Mouse (Mus musculus) spleen, postnatal 14 days (tissue): ENCODE data around the gene Cldn34c1.
"Not testable (repeated sequence)": the region's sequence is repeated elsewhere in the genome, so short reads cannot be mapped to it uniquely, and the experiment has no call there.

Source experiments
- DNase-seq, 2 experiments: peaks; one replicate each; pipeline ENCODE4 v3.0.0; 2021 to 2022; ENCODE audit warnings: low spot score in 2 of 2

The Cldn34c1 gene

DNA sequence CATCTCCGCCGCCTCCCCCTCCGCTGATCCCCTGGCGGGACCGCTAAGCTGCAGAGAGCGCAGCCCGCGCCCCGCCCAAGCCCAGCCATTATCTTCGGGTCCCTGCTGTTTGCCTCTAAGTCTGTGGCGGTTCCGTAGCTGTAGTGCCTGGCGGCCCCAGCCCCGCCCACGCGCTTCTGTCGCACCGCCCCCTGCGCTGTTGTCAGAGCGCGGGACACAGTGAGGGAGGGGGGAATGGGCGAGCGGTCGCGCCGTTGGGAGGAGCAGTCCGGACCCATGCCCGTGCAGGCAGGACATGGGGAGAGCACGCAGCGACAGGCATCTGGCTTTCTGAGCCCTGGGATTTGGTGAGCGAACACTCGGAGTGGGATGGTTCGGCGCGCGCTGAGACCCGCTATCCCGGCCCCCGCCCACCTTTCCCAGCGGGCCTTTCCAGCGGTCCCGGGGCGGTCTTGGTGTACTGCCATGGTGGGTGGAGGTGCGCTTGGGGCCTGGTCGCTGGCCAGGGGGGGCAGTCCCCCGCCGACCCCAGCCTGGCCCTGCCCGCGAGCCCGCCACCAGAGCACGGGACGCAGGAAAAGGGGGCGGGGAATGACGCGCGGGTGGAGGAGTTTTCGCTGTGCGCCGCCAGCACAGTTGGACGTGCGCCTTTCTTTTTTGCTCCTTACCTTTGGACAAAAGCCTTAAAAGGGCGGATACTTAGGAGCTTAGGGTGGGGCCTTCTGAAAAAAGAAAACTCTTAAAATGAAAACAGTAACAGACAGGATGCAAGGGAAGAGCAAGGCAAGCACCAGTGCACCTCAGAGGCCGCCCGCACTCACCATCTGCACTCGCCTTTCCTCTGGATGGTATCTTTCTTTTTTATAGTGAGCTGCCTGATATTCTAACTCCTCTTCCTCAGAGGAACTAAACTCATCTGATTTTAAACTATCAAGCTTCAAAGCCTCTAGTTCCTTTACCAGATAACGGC is at the start of gene Cldn34c1:
Gene Cldn34c1 (plus strand): TSS at position 205 of the 970 bp plus-strand sequence.
- peak; percentile 59 to 62 for DNase-seq

DNA sequence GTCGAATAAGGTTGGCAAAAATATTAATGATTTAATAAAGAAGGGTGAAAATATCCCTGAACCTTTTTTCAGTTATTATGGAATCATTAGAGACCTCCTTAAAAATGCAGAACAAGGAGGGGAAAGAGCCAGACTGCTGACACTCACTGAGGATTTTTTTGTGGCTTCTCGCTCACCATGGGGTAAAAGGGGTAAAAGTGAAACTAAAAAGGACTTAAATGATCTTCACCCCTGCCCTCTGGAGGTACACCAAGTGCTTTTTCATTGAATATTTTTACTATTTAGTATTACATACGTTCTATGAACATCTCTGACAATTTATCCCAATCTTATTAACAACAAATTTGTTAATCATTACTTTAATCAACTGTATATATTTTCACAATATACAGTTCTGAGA is 15.9 kb upstream of the Cldn34c1 start:
- DNase-seq = no peak

DNA sequence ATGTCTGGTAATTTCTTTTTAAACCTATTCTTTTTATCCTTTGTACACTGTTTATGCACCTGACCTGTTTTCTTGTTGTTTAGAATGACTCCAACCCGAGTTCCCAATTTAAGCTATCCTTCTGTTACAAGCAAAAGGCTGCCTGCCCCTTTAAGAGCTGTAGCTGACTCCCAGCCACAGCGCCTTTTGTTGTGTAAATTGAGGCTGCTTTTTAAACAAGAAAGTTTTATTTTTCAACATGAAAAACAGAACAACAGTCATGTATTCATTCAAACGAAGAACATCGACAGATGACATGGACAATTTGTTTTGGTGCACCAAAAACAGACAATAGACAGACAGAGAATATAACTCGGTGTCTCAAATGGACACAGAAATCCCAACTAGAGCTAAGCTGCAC is 489 bp upstream of the Cldn34c1 start:
- DNase-seq = not testable (repeated sequence)

DNA sequence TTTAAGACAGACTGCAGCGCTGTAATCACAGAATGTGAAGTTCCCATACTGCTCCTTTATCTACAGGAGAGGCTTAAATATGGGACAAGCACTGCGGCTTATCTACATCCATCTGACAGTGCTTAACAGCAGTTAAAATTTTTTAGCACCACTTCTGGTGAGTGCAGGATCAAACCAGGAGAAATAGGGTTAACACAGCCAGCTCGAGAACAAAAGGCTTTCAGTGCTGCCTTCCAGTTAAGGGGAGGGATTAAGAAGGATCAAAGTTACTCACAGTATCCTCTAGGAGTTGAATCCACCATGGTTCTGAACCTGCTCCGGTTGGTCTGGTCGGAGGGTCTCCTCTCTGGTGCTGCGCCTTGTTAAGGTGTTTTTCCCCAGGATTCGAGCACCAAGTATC is 1.4 kb downstream of the Cldn34c1 start:
- not testable (repeated sequence) for DNase-seq

DNA sequence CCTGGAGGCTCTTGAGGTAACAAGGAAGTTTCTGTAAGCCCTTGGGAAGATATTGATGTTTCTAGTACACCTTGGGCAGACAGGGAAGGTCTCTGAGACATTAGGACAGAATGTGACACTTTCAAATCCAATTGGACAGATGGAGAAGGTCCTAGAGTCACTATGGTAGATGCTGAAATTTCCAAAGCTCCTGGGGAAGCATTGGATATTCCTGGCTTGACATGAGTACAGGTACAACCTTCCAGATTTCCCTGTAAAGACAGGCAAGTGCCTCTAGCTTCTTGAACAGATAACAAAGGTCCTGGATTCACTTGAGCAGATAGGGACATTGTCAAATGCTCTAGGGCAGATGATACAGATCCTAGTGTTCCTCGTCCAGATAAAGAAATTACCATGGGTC is 119.1 kb downstream of the Cldn34c1 start, which contains the start of gene Srsx:
Gene Srsx (minus strand): TSS at position 101 of the 400 bp plus-strand sequence.
- not testable (repeated sequence) for DNase-seq
